Comparison of ENCODE assay signal across 15 mouse cellular contexts in genomic region chr19:58166147-58166546, GRCm38 (mm10).
DNase-seq lines count a peak whose midpoint lies in the region; ATAC-seq and TF ChIP-seq lines count a peak whose summit lies in the region.
"Had no signal": no experiment of that assay in that cellular context is flagged by ENCODE, and none has a peak within 500 bp of the region (broad histone marks: within the 10 kb centered on the region; RNA-seq: fewer than 3 reads in every experiment).

No protein-coding gene starts in this region.

- intact Hi-C loops in left cerebral cortex, postnatal 4 days (cut with DNase I), result no loop called here
- intact Hi-C loops in left cerebral cortex, adult 2 months (cut with DNase I), result no loop called here

- H3K4me2 ChIP-seq in embryonic facial prominence, embryonic 14.5 days (ENCODE audit: low read depth, low read length), result no peak overlapping the region
- H3K4me2 ChIP-seq in forebrain, embryonic 13.5 days, result peak overlapping the region; percentile 44
- peak overlapping the region; percentile 28 for H3K4me2 ChIP-seq in midbrain, embryonic 16.5 days (ENCODE audit: low read length)
- H3K4me2 ChIP-seq: heart, embryonic 11.5 days; liver, embryonic 13.5 days had no signal

- DNase-seq in left cerebral cortex, postnatal 4 days, result peak; percentile 23
- DNase-seq in left cerebral cortex, adult 2 months (ENCODE audit: extremely low spot score in 1 of 2, low spot score in 2 of 2), result no peak
- DNase-seq in embryonic facial prominence, embryonic 14.5 days (ENCODE audit: low spot score), result peak; percentile 29
- DNase-seq in adrenal gland, adult 18-20 months (ENCODE audit: low spot score in 2 of 2), result no peak
- no peak for DNase-seq in c-Kit-positive CD71-positive TER-119-positive erythroid progenitor cells, embryonic 14.5 days (ENCODE audit: low spot score)
- DNase-seq: cerebellum, adult 9-10 months; gastrocnemius, postnatal 10 days; kidney, adult 9 months; liver, embryonic 13.5 days; thymus, postnatal 14 days had no signal

- TF ChIP-seq CTCF in left cerebral cortex, adult 2 months (IDR thresholded peaks at IDR 0.05), result no peak

- peaks cover 11% of the 10 kb centered on the region for H3K4me1 ChIP-seq in embryonic facial prominence, embryonic 14.5 days (ENCODE audit: control insufficient read depth, insufficient read depth, low read length)
- H3K4me1 ChIP-seq in forebrain, embryonic 13.5 days, result peaks cover 32% of the 10 kb centered on the region
- H3K4me1 ChIP-seq in midbrain, embryonic 16.5 days (ENCODE audit: control insufficient read depth, insufficient read depth, low read length), result peaks cover 11% of the 10 kb centered on the region
- H3K4me1 ChIP-seq: liver, embryonic 13.5 days had no signal

- H3K36me3 ChIP-seq in embryonic facial prominence, embryonic 14.5 days (ENCODE audit: control insufficient read depth, insufficient read depth, low read length), result no peaks in the 10 kb centered on the region
- H3K36me3 ChIP-seq in forebrain, embryonic 13.5 days (ENCODE audit: poor library complexity, severe bottlenecking), result no peaks in the 10 kb centered on the region
- H3K36me3 ChIP-seq in midbrain, embryonic 16.5 days (ENCODE audit: control insufficient read depth, insufficient read depth, low read length), result no peaks in the 10 kb centered on the region
- H3K36me3 ChIP-seq: liver, embryonic 13.5 days had no signal

- H3K9me3 ChIP-seq in embryonic facial prominence, embryonic 14.5 days (ENCODE audit: control insufficient read depth, low read length), result no peaks in the 10 kb centered on the region
- H3K9me3 ChIP-seq in forebrain, embryonic 13.5 days (replicated peaks), result no peaks in the 10 kb centered on the region
- H3K9me3 ChIP-seq in midbrain, embryonic 16.5 days (replicated peaks; ENCODE audit: control insufficient read depth, low read length, poor library complexity, severe bottlenecking), result no peaks in the 10 kb centered on the region
- H3K9me3 ChIP-seq: liver, embryonic 13.5 days had no signal

- 0 out of 2 replicates have a peak overlapping the region, but pooled peaks have one; percentile 10 for H3K9ac ChIP-seq in embryonic facial prominence, embryonic 14.5 days (ENCODE audit: low read depth, low read length)
- 0 out of 2 replicates have a peak overlapping the region, but pooled peaks have one; percentile 23 for H3K9ac ChIP-seq in forebrain, embryonic 13.5 days
- H3K9ac ChIP-seq in midbrain, embryonic 16.5 days (ENCODE audit: low read depth, low read length), result 0 out of 2 replicates have a peak overlapping the region, but pooled peaks have one; percentile 6
- H3K9ac ChIP-seq: liver, embryonic 13.5 days had no signal

- WGBS in embryonic facial prominence, embryonic 14.5 days, result 46% methylated on average over 6 of the region's 6 CpGs
- 22% methylated on average over 6 of the region's 6 CpGs for WGBS in forebrain, embryonic 13.5 days
- 28% methylated on average over 6 of the region's 6 CpGs for WGBS in midbrain, embryonic 16.5 days

- no peak overlapping the region for H3K27ac ChIP-seq in left cerebral cortex, adult 2 months
- no peak overlapping the region for H3K27ac ChIP-seq in embryonic facial prominence, embryonic 14.5 days (replicated peaks; ENCODE audit: low read depth, low read length)
- H3K27ac ChIP-seq in forebrain, embryonic 13.5 days, result no peak overlapping the region
- no peak overlapping the region for H3K27ac ChIP-seq in midbrain, embryonic 16.5 days (ENCODE audit: low read length)
- H3K27ac ChIP-seq: liver, embryonic 13.5 days; macrophage had no signal

- no peak for ATAC-seq in embryonic facial prominence, embryonic 14.5 days (ENCODE audit: low read depth)
- ATAC-seq in forebrain, embryonic 13.5 days, result peak; percentile 72
- peak; percentile 38; the same call in 1 of the 2 replicates for ATAC-seq in midbrain, embryonic 16.5 days
- ATAC-seq: activated CD4-positive, CD25-positive, alpha-beta regulatory T cell, adult 4 months had no signal

- no peaks in the 10 kb centered on the region for H3K27me3 ChIP-seq in embryonic facial prominence, embryonic 14.5 days (replicated peaks; ENCODE audit: control insufficient read depth, insufficient read depth, low read length)
- H3K27me3 ChIP-seq in forebrain, embryonic 13.5 days, result peaks cover 27% of the 10 kb centered on the region
- no peaks in the 10 kb centered on the region for H3K27me3 ChIP-seq in midbrain, embryonic 16.5 days (ENCODE audit: control insufficient read depth, insufficient read depth, low read depth, low read length)
- H3K27me3 ChIP-seq: liver, embryonic 13.5 days had no signal

- no peak overlapping the region for H3K4me3 ChIP-seq in left cerebral cortex, adult 2 months
- no peak overlapping the region for H3K4me3 ChIP-seq in embryonic facial prominence, embryonic 14.5 days (ENCODE audit: low read depth, low read length)
- H3K4me3 ChIP-seq in forebrain, embryonic 13.5 days, result no peak overlapping the region; the same call in 1 of the 2 replicates
- no peak overlapping the region for H3K4me3 ChIP-seq in midbrain, embryonic 16.5 days (ENCODE audit: low read depth, low read length)
- H3K4me3 ChIP-seq: liver, embryonic 13.5 days had no signal

Comparison
In these comparisons a context has a peak if more than half of its experiments do, and no peak if none do; other contexts are left out.
1. DNase-seq: peak in left cerebral cortex, postnatal 4 days (single experiment) and embryonic facial prominence, embryonic 14.5 days (single experiment); none in left cerebral cortex, adult 2 months (0 of 2), adrenal gland, adult 18-20 months (0 of 2) and c-Kit-positive CD71-positive TER-119-positive erythroid progenitor cells, embryonic 14.5 days (single experiment).
2. Peak in every context shown above with its lines, with median percentiles within 50 percentile points of each other: H3K9ac ChIP-seq.